Mouse (Mus musculus) C2C12 (cell line): ENCODE data around the gene Adcy5. TPM values are rescaled to one million over a fixed set of nuclear protein-coding genes. Genes with fewer than 3 reads are reported as not detected.

ENCODE experiments used
- H3K27me3 ChIP-seq: one replicate; pipeline ENCODE4 v1.6.1; 2011; ENCODE audit not compliant: control insufficient read depth, insufficient read depth, insufficient read length
- H3K36me3 ChIP-seq: one replicate; pipeline ENCODE4 v1.6.1; 2011; ENCODE audit not compliant: control insufficient read depth, insufficient read depth
- H3K4me3 ChIP-seq: one replicate; pipeline ENCODE4 v1.5.1; 2011; ENCODE audit warnings: mild to moderate bottlenecking, control low read depth; ENCODE audit not compliant: poor library complexity, insufficient read depth, severe bottlenecking
- H3K79me2 ChIP-seq: one replicate; pipeline ENCODE4 v1.6.1; 2011; ENCODE audit not compliant: control insufficient read depth, insufficient read depth
- H3K79me3 ChIP-seq: one replicate; pipeline ENCODE4 v1.6.1; 2011; ENCODE audit warnings: low read depth, control low read depth
- H3ac ChIP-seq: one replicate; pipeline ENCODE3; 2011; ENCODE audit warnings: low read depth; ENCODE audit not compliant: control insufficient read depth, insufficient read length
- CEBPB ChIP-seq: IDR thresholded peaks from one replicate; pipeline ENCODE4 v1.6.1; 2011; ENCODE audit warnings: low read depth, mild to moderate bottlenecking, control low read depth, moderate library complexity
- CTCF ChIP-seq: IDR thresholded peaks from one replicate; pipeline ENCODE4 v1.5.1; 2011; ENCODE audit not compliant: control insufficient read depth, insufficient read depth, insufficient read length
- FOSL1 ChIP-seq: IDR thresholded peaks from one replicate; pipeline ENCODE4 v1.8.0; 2011; ENCODE audit warnings: mild to moderate bottlenecking, low read length; ENCODE audit not compliant: poor library complexity, insufficient read depth, severe bottlenecking
- MAX ChIP-seq: IDR thresholded peaks from one replicate; pipeline ENCODE4 v1.6.1; 2011; ENCODE audit warnings: mild to moderate bottlenecking, control low read depth
- MYOD1 ChIP-seq: IDR thresholded peaks from one replicate; pipeline ENCODE4 v1.6.1; 2011; ENCODE audit warnings: low read depth; ENCODE audit not compliant: control insufficient read depth, insufficient read length
- MYOG ChIP-seq: IDR thresholded peaks from one replicate; pipeline ENCODE4 v1.6.1; 2011; ENCODE audit not compliant: control insufficient read depth, insufficient read length; ENCODE audit errors: extremely low read depth
- USF1 ChIP-seq: IDR thresholded peaks from one replicate; pipeline ENCODE4 v1.6.1; 2011; ENCODE audit warnings: low read depth, mild to moderate bottlenecking, control low read depth, moderate library complexity
- polyA plus RNA-seq: library from polyadenylated mRNA; unstranded; fragments of >200 nt; fragmentation: generic; extraction: Trizol; gene quantifications from one replicate; pipeline ENCODE4 v1.2.1, GENCODE M21; 2012; ENCODE audit warnings: missing spikeins

Gene Adcy5
- polyA plus RNA-seq, 1 experiment, result 0.02 TPM

DNA sequence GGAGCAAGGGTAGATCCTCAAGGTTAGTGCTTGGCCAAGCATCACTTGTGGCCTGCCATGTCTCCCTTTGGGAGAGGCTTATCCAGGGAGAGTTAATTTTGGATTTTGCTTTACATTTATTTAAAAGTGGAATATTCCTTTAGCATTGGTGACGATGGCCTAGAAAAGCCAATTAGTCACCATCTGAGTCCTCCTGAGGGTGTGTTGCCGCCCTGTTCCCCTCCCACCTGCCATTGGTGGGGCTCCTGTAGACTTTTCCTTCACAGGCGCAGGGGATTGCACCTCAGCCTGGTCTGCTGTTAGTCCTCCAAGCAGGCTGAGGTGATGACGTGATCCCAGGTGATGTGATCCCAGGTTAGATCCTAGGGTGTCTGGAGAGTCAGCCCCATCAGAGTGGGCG, 17.5 kb downstream of the Adcy5 start:
- Histone ChIP-seq H3K79me2 (no peaks in the 10 kb centered on the region), H3K27me3 (peaks cover 40% of the 10 kb centered on the region), H3K36me3 (no peaks in the 10 kb centered on the region), H3ac (no peak overlapping the region), H3K79me3 (no peaks in the 10 kb centered on the region), H3K4me3 (no peak overlapping the region)
- TF ChIP-seq CTCF, result no peak
- TF ChIP-seq MYOD1, result no peak
- TF ChIP-seq FOSL1, result no peak
- TF ChIP-seq USF1, result no peak
- no peak for TF ChIP-seq CEBPB
- no peak for TF ChIP-seq MAX
- no peak for TF ChIP-seq MYOG

- TF ChIP-seq MYOG (no peak), MYOD1 (no peak), FOSL1 (no peak), MAX (no peak), CTCF (no peak), CEBPB (no peak), USF1 (no peak)
Observed at GRCm38 (mm10) chr16:35178516-35178915, 23.8 kb downstream of the Adcy5 start.

DNA sequence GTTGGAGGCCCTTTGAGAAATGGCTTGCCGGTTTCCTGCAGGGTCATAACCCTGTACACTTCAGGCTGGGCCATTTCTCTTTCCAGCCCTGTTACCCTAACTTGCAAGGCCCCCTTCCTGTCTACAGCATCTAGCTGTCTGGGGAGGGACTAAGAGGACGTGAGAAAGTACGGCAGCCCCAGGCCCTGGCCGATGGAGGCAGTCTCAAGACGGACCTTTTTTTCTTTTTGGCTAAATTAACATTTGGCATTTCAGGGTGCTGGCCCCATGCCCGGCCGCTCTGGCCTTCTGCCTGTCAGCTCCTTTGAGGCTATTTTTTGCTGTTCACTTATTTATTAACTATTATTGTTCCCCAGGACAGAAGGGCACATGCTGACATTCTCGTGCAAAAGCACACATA, 24.4 kb downstream of the Adcy5 start:
- H3K36me3 ChIP-seq, result no peaks in the 10 kb centered on the region
- no peaks in the 10 kb centered on the region for H3K79me2 ChIP-seq
- H3K4me3 ChIP-seq, result no peak overlapping the region
- H3ac ChIP-seq, result no peak overlapping the region
- no peaks in the 10 kb centered on the region for H3K79me3 ChIP-seq
- H3K27me3 ChIP-seq, result peaks cover 42% of the 10 kb centered on the region
- no peak for TF ChIP-seq FOSL1
- TF ChIP-seq CTCF, result no peak
- no peak for TF ChIP-seq MYOG
- no peak for TF ChIP-seq USF1
- no peak for TF ChIP-seq CEBPB
- no peak for TF ChIP-seq MAX
- TF ChIP-seq MYOD1, result no peak

More at GRCm38 (mm10) chr16:35178516-35178915, 23.8 kb downstream of the Adcy5 start:
- H3ac ChIP-seq, result no peak overlapping the region
- no peaks in the 10 kb centered on the region for H3K36me3 ChIP-seq
- H3K27me3 ChIP-seq, result peaks cover 39% of the 10 kb centered on the region
- H3K4me3 ChIP-seq, result no peak overlapping the region
- H3K79me3 ChIP-seq, result no peaks in the 10 kb centered on the region
- H3K79me2 ChIP-seq, result no peaks in the 10 kb centered on the region

DNA sequence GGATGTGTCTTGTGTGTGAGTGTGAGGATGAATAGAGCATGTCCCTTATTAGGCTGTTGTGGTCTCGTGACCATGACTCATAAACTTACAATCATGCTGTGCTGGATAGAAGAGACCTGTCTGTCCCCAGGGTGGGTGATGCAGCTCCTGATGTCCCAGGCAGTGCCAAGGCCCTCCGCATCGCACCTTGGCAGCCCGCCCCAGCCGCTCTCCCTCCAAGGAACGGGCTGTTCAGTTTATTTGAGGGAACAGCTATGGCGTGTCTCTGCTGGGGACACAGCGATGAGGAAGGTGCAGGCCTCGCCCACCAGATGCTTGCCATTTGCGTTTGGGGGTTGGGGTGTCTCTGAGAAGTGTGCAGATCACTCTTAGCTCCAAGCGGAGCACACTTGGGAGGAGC, 28.5 kb downstream of the Adcy5 start:
- TF ChIP-seq FOSL1 (no peak), MYOG (no peak), CEBPB (no peak), MAX (no peak), USF1 (no peak), MYOD1 (no peak), CTCF (no peak)
- H3K36me3 ChIP-seq, result no peaks in the 10 kb centered on the region
- H3K79me2 ChIP-seq, result no peaks in the 10 kb centered on the region
- H3K27me3 ChIP-seq, result peaks cover 49% of the 10 kb centered on the region
- no peaks in the 10 kb centered on the region for H3K79me3 ChIP-seq
- no peak overlapping the region for H3K4me3 ChIP-seq
- no peak overlapping the region for H3ac ChIP-seq

DNA sequence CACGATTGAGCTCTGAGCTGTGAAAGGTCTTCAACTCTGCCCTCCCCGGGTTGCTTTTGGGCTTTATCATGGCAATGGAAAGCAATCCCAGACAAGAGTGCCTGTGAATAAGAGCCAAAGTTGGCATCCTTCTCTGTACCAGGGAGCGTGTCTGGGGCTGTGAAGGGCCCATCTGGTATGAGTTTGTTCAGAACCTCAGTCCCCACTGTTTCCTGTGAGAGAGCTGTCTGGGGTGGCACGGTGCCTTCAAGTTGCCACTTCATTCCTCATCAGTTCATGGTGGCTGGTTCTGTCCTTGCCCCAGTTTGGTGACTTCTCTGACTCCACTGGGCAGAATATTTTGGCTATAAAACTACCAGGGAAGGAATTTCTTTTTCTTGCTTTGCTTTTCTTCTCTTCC, 33.4 kb downstream of the Adcy5 start:
- Histone ChIP-seq H3K79me3 (no peaks in the 10 kb centered on the region), H3K36me3 (no peaks in the 10 kb centered on the region), H3ac (no peak overlapping the region), H3K27me3 (peaks cover 39% of the 10 kb centered on the region), H3K4me3 (no peak overlapping the region), H3K79me2 (no peaks in the 10 kb centered on the region)
- no peak for TF ChIP-seq FOSL1
- no peak for TF ChIP-seq CEBPB
- no peak for TF ChIP-seq USF1
- no peak for TF ChIP-seq MYOG
- no peak for TF ChIP-seq MYOD1
- no peak for TF ChIP-seq CTCF
- no peak for TF ChIP-seq MAX

DNA sequence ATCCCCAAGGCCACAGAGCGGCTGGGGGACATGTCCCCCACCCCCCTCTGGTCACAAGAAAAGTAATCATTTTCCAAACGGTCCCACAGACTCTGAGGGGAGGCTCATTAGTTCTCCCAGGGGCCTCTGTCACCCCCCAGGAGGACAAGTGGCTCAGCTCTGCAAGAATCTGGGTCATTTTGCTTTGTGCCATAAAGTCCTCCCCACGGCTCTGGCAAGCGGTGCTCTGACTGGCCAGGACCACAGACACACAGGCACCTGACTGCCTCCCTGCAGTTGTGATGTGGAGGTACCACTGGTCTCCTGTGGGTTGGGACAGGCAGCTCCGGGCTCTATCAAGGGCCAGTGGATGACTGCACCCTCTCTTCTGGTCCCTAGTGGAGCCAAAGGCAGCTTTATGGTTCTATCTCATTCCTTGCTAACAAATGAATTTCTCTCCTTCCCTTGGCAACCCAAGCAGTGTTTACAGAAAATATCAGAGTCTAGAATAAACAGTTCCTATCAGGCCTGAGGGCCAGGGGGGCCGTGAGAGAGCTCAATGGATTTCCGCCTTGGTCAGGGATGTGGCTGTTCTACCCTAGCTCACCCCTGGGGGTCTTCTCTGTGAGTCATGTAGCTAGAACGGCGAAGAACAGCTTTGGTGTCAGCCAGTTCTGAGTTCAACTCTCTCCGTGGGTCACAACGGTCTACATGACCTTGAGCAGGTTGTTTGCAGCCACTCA, 34.9 kb downstream of the Adcy5 start:
- H3K79me3 ChIP-seq, result no peaks in the 10 kb centered on the region
- no peaks in the 10 kb centered on the region for H3K79me2 ChIP-seq
- no peak overlapping the region for H3ac ChIP-seq
- H3K36me3 ChIP-seq, result no peaks in the 10 kb centered on the region
- H3K27me3 ChIP-seq, result peaks cover 25% of the 10 kb centered on the region
- H3K4me3 ChIP-seq, result no peak overlapping the region
- TF ChIP-seq MYOG, result no peak
- TF ChIP-seq CTCF, result no peak
- no peak for TF ChIP-seq CEBPB
- no peak for TF ChIP-seq FOSL1
- TF ChIP-seq USF1, result no peak
- no peak for TF ChIP-seq MYOD1
- no peak for TF ChIP-seq MAX
